Mouse (Mus musculus) retina, embryonic 14.5 days (tissue): ENCODE results near the gene Glis3.

Source experiments
- DNase-seq: peaks from one replicate; pipeline ENCODE4 v3.0.0-alpha.2; 2015; ENCODE audit warnings: low spot score

Gene Glis3

DNA sequence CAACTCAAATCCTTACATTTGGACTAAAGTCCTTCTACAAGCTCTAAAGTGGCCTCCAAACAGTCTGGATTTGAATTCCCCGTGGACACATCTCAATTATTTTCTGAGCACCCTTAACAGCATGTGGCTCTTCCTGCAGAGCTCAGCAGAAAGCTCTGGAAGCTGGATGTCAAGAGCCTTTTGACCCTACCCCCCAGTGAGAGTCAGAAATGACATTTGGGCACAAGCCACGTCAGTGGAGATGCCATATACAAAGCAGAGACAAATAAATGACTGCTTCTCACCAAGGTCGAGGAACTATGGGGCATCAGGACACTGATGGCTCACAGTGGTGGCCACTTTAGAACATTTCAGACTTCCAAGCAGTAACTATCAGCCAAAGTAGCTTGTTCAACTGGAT lies 146.3 kb downstream of the Glis3 start:
- DNase-seq: no peak

DNA sequence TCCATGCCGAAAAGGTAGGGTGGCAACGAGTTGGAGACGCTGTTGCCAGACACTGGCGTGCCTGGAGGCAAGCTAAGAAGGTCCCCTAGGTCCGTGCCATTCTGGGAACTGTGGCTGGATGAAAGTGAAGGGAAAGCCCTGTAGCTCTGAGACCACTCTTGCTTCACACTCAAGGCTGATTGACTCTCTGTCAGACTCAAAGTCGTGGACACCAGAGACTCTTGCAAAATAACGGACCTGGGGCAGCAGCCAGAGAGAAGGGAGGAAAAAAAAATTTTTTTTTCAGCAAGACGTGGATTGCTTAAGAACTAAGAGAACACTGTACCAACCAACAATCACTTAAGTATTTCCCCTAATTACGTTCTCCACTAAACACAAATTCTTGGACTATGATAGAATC lies 148.1 kb downstream of the Glis3 start:
- DNase-seq: no peak

DNA sequence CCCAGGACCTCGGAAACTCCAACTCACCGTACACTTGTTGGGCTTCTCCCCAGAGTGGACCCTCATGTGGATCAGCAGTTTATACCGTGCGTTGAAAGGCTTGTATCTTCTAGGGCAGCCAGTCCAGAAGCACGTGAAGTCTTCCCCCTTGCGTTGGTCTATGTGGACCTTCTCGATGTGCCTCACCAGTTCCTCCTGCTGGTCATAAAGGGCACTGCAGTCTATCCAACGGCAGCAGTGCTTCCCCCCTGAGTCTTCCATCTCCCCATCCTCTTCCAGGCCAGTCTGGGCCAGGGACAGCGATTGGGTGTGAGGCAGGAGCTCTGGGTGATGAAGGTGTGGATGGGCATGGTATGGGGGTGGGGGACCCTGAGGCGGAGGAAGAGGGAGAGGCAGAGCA lies 149.0 kb downstream of the Glis3 start:
- DNase-seq: peak; percentile 32

DNA sequence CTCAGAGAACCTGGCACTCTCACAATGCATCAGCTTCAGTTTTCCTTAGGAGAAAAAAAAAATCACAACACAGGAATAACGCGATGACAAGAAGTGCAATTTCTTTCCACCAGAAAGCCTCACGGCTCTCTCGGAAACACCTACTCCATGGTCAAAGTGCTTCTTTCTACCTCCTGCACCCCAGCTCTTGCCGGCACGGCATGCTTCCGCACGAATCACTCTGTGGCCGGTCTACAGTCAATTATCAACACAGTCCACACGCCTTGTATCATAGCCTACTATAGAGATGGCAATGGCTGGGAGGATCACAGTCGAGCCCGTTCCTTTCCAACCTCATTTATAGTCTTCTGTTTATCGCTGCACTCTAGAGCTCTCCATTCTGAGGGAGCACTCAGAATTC lies 150.9 kb downstream of the Glis3 start:
- no peak for DNase-seq

DNA sequence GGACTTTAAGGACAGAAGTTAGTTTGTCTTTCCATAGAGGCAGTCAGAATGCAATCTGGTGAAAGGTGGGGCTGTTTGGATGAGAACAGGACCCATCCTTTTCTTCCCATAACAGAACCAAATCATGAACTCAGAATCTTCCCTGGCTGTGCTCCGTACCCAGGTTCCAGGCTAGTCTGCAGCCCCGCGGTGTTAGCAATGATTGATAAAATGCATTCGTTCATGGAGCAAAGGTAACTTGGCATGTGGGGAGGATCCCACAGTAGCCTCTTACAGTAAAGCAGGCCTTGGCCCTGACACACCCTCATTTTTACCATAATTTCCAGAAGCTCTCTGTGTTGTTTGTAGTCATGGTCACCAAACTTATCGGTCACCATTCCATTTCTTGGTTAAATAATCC lies 152.4 kb downstream of the Glis3 start:
- DNase-seq: no peak

DNA sequence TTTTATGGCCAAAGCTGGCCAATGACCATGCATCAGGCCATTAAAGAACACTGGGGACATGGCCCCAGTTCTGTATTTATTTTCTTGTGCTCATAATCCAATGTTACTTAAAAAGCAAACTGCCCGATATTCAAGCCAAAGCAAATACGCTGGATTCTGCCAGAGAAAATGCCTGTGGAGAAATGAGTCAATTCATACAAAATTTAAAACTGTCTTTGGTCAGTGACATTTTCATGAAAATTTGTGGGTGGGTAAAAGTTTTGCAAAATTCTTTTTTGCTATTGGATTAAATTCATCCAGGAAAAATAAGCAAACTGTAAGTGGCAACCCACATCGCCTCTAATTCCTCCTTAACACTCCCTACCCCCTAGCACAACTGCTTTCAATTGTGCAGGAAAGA lies 154.5 kb downstream of the Glis3 start:
- no peak for DNase-seq

DNA sequence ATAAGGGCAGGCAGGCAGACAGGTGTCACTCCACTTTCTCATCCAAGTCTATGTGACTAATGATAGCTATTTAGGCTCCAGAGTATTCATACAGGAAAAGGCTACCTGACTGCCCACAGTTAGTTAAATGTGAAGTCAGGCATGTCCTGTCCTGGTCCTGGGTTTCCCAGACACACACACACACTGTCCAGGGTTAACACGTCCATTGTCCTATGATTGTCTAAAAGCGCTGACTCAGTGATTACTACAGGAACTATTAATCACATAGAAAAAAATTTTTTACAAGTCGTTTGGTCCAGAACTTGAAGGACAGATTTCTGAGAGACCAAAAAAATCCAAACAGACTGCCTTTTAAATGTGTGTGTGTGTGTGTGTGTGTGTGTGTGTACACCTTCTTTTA lies 157.6 kb downstream of the Glis3 start:
- DNase-seq: no peak

DNA sequence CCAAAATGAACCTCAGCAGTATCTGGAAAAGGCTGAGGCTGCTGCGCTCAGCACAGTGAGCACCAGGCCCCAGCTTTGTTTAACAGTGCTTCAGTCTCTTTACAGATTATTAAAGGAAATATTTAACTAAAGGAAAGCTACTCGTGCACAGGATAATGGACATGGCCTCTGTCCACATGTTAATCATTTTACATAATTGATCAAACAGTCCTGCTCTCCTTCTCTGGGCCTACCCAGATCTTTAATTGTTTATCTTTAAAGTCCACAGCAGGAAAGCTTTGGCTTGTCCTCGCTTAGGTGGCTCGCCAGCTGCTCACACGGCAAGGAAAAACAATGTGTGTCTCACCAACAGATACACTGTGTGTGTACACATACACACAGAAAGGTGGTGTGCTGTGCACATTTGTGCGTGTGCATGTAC lies 159.1 kb downstream of the Glis3 start:
- DNase-seq: no peak

DNA sequence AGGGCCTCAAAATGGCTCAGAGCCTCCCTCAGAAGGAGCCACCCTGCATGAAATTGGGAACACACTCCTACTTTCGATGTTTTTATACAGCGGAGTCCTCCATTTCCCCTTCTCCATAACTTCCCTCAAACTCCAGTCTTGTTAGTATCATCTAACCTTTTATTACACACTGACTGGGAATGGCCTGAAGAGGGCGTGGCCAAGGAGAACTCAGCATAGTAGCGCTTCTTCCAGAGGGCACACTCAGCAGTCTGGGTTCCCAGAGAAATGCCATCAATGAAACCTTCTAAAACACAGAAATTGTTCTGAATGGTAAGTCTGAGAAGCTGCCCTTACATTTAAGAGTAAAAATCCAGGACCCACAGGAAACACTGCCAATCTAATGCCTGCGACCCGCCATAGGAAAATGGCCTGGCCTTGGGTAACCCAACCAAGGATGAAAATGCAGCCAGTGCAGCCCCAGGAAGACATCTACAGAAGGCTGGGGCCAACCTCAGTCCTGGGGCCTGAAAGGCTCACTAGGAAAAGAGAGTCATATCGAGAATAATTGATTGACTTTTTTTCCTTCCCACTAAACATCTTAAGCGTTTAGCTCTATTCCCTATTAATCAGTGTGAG lies 159.6 kb downstream of the Glis3 start:
- no peak for DNase-seq

DNA sequence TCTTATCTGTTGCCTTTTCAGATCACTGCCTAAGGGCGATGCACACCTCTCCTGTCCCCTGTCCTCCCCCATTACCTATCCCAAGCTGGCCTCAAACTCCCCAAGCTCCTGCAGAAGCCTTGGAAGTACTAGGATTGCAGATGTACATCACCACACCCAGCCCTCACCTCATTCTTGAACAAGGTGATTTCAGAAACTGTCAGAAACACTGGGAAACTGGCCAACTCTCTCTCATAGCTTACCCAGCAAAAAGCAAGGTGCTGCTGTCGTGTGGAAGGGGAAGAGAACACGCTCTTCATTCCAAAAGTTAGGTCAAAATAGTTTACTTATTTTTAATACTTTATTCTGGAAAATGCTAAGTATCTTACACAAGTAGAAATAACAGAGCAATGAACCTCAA lies 160.6 kb downstream of the Glis3 start:
- no peak for DNase-seq

DNA sequence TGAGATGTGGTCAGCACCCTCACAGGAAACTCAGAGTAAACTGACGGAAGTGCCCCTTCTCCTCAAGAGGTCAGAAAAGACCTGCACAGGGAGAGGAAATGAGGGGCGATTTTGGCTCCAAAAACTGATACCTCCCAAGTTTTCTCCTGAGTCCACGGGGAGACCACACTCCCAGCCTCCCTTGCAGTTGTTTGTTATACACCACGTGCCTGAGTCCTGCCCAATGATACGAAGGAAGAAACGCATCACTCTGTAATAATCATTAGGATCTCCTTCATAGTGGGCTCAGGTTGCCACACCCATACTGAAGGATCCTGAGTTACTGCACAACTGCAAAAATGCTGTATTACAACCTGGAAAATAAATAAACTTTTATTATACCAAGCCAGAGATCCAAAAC lies 161.0 kb downstream of the Glis3 start:
- DNase-seq: no peak

DNA sequence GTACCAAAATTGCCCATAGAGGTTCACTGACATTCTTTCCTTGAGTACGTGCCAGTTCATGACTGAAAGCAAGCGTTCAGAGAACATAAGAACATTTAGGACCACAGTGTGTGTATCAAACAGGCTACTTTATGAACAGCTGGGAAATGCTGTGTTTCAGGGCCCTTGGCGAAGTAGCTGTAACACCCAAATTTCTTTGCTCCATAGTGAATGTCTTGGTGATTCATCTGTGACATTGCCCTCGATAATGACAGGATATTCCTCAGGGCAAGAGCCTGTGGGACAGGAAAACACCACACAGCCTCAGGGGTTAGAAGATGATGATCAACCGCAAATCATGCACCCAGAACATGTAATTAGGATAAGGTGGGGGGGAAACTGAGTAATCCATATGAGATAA lies 161.6 kb downstream of the Glis3 start:
- no peak for DNase-seq

DNA sequence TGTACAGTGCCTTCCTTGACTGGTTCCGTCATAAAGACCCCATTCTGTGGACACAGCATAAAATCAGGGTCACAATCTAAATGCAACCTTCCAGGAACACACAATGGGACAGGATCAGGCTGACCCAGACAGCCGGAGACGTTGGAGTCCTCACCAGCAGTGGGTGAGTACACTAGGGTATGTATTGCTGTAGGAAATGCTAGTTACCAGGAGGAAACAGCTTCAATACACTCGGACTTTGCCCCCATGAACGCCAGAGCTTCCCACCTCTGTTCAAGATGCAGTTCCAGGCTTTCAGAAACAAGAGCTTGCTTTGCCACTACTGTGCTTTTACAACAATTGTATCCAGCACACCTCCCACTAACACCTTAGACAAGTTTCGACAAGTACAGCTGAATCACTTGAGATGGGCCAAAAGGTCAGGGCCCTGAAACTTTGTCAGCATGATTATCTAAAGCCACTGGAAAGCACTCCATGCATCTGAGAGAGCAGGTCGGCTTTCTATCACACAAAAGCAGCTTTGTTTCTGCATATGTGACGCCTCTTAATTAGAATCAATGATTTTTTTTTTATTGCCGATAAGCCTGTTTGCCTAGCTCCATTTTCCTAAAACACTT lies 162.3 kb downstream of the Glis3 start:
- peak; percentile 19 for DNase-seq

DNA sequence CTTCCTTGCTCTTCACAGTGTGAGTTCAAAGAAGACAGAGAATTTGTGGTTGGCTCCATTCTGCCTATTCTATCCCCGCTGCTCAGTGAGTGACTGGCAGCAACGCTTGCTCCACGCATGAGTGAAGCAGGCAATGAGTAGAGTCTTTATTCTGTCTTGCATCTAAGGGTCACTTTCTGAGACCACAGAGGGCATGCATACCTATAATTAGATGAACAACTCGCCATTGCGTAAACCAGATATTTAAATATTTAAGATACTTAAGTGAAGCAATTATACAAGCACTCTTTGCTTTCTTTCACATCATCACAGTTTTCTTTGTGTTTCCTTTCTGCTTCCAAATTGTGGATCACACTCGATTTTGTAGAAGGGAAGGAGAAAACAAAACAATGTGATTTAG lies 163.4 kb downstream of the Glis3 start:
- peak; percentile 44 for DNase-seq

DNA sequence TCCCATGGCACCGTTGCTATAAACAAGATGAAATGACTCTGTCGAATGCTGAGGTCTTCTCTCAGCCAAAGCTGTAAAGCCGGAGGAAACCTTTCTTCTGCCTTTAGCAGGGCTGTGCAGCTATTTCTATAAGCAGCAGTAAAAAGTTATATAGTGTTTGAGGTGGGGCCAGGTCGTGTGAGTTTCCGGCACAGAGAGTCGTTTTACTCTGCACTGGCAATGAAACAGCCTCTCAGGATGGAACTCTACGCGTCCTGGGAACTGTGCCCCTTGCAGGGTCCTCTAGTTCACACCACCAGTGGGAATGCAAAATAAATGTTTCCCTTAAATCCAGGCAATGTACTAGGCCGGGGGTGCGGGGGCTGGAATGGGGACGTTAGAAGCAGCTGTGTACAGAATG lies 167.4 kb downstream of the Glis3 start:
- no peak for DNase-seq

DNA sequence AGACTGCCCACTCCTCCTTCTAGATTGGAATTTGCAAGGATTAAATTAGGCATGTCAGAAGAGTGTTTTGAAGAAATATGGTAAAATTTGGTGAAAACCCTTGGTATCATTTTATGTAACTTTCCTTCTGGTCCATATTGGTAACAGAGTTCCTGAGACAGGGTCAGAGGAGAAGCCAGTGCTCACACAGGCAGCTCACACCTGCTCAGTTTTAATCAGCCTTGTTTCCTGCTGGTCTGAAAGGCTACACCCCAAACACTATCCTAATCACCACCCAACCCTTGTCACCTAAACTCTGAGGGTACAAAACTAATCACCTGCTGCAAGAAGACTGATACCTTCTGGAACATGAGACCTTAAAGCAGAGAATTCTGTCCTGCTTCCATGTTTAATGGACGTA lies 168.0 kb downstream of the Glis3 start:
- DNase-seq: no peak

DNA sequence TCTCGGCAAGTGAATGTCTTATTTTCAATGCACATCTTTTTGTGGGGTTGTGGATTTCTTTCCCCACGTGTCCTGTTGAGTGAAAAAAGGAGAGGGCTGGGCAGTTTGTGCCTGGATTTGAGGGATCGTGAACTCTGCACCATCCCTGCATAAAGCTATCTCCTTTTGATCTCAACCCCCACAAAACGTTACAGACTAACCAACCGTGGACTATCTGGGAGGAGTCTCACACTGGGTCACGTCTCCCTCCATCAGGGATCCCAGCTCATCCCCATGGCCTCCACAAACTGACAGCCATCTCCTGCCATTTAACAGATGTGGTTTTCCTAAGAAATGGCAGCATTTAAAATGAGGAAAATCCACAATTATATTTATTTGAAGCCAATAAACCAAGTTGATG lies 174.5 kb downstream of the Glis3 start:
- no peak for DNase-seq

DNA sequence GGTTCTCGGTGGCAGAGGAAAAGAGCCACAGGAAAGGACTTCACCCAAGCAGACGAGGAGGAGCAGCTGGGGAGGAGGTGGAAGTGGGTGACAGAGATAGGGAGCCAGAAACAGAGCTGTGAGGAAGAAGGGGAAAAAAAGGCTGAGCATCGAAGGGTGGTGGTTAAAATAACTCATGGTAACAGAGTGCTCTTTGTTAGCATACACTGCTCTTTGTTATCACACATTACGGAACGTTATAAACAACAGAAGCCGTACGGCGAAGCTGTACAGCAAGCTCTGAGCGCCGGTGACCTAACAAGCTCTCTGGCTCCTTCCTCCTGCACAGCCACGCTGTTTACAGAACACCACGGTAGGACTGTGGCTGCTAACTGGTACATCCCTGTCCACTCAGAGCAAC lies 176.9 kb downstream of the Glis3 start:
- no peak for DNase-seq

DNA sequence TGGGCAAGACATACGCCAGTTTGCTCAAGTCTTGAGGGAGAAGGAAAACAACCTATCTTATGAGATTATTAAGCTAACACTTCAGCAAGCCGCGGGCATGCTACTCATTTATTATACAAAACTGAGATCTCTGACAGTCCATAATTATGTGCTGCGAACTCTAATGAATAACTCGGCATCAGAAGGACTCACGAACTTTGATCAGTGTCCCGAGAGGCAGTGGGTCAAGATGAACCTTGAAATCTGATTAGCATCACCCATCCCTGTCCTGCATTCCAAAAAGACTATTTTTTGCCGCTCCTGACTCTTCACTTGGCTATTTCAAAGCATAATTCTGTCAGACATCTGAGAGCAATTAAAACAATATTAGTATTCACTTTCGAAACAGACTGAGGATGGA lies 178.9 kb downstream of the Glis3 start:
- no peak for DNase-seq

DNA sequence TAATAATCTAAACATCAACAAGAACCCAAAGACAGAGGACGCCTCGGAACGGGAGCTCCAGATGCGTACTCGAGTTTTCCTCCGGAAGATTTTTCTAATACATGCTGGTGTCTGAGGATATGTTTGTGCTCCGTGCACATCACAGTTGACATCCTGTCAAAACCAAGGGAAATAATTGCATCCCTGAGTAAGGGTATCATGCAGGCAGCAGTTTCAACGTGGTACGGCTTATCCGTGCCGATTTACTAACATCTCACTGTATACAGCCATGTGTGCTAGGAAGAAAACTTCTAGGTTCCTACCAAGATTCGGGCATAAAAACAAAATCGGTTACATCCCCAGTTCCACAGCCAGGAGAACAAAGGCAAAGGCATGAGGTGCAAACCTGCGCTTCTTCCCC lies 179.4 kb downstream of the Glis3 start:
- DNase-seq: no peak

DNA sequence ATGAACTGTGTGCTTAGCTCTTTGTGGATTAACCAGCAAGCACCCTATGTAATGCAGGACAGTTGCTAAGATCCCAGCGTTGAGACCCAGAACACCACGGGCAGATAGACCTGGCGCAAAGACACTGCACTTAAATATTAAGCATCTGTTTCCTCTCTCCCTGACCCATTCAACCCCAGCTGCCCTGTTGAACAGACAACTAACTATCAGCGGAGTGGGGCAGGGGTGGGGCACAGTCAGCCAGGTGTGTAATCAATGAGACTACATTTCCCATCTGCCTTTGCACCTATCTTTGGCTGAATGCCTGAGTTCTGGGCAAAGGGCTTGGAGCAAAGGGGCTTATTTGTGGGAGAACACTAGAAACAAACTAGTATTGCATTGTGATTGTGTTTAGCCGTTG lies 180.1 kb downstream of the Glis3 start:
- no peak for DNase-seq

DNA sequence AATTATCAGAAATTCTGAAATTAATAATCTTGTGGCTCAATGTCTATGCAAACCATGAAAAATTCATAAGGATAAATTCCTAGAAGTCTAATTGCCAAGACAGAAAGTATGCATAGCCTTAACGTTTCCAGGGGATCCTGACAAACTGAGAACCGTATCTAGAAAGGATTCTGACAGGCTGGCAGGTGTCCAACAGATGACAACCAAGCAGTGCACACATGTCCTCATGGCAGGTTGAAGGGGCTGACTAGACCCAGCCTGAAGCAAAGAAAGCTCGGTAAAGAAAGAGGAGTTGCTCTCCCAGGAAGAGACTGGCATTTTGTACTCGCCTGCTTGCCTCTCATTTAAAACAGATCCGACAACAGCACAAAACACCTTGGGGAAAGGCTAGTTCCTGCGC lies 184.0 kb downstream of the Glis3 start:
- DNase-seq: no peak

DNA sequence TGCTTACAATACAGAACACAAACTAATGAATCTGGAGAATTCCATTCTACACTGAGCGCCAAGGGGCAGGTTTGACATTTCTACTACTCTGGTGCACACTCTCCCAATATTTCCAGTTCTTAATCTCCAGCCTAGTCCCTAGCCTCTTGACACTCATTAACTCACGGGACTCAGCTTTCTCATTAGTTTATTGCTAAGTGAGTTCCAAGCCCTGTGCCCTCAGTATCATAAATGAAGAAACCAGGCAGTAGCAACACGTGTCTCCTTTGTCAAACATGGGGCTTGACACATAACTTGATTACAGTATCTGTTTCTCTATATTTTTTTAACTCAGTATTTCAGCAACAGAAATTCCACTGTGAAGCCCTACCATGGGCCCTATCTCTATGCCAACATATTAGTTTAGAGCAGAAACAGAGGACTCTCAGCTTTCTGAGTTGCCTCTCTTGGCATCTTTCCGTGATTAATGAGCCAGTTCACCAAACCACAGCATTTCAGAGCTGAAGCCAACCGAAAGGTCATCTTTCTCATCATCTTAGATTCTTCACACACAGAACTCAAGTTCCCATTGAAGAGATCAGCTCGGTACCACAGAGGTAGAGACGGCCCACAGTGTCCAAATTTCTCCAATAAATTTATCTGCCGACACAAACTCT lies 186.1 kb downstream of the Glis3 start:
- no peak for DNase-seq

DNA sequence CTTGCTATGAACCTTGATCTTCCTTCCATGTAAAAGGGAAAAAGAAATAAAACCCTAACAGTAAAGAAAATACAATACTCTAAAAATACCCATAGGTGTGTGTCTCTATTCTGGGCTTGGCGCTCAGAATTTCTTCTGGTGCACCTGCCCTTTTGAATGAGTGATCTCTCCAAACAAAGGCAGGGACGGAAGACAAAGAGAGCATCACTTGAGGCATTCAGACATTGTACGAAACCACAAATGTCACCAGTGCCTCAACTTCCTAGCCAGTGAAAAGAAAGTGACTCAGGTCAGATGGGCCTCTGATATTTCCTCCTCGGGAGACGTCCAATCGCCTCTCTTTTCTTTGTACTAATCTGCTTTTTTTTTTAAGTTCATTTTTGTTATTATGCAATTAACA lies 201.8 kb downstream of the Glis3 start:
- no peak for DNase-seq
